Mouse (Mus musculus) lung, adult 2 months (tissue): ENCODE results near the gene Acvr1.

Experiments
- CTCF ChIP-seq: fragments of 200-500 bp; IDR thresholded peaks from 2 replicates; pipeline ENCODE4 v1.5.1; 2011; ENCODE audit warnings: mild to moderate bottlenecking, low read length, control low read depth; ENCODE audit not compliant: insufficient read depth
- POLR2A ChIP-seq: fragments of 200-500 bp; IDR thresholded peaks from 2 replicates; pipeline ENCODE4 v1.6.1; 2011; ENCODE audit warnings: low read depth, mild to moderate bottlenecking, control low read depth, low read length, borderline replicate concordance; ENCODE audit errors: extremely low read depth

DNA sequence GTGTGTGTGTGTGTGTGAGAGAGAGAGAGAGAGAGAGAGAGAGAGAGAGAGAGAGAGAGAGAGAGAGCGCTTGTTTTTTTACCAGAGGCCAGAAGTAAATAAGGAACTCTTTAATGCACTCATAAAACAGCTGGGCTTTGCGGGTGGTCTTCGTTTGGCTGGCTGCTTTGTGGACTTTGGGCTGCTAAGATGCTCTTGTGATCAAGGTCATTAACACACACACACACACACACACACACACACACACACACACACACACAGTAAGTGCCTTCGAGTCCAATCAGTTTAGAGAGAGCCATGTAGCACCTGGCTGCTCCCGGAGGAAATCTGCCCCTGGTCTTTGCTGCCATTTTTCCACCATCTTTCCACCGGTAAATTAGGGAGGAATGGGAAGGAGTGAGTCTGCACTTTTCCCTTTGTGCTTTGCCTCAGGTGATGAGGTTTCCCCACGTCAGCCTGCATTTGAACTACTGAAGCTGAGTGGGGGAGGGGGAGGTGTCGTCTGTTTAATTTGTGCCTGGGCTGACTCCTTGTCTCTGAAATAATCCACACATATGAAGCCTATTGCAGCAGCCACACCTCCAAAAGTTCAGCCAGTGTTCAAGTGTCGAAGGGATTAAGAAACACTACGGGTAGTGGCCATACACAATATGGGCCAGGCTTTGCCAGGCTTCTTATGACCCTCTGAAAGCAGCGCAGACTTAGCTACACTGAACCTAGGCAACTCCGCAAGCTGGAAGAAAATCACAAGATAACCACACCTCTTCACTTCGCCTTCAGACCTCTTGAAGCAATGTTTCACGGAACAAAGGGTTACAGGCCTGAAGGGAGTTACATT, 80.3 kb downstream of the Acvr1 start:
- TF ChIP-seq POLR2A (no peak), CTCF (no peak)
